Mouse (Mus musculus) liver, embryonic 11.5 days (tissue): ENCODE data around the gene Inpp5a. TPM values are rescaled to one million over a fixed set of nuclear protein-coding genes. Genes with fewer than 3 reads are reported as not detected.

Experiments
- ATAC-seq: fragments of 200-750 bp; cut with Nextera tagmentation; replicated peaks from 2 replicates; pipeline ENCODE4 v1.8.0; 2017; ENCODE audit warnings: moderate number of reproducible peaks, mild to moderate bottlenecking, moderate TSS enrichment, moderate library complexity; ENCODE audit not compliant: low FRiP score
- DNase-seq: peaks from one replicate; pipeline ENCODE4 v3.0.0-alpha.2; 2017; ENCODE audit warnings: low spot score
- H3K27ac ChIP-seq: fragments of 300-500 bp; sonication (generic); 2 replicates; pipeline ENCODE4 v1.5.1; 2014; ENCODE audit warnings: mild to moderate bottlenecking, low read depth, low read length, control low read depth
- H3K27me3 ChIP-seq: fragments of 300-500 bp; sonication (generic); replicated peaks from 2 replicates; pipeline ENCODE4 v1.6.1; 2014; ENCODE audit warnings: low read length, mixed read lengths; ENCODE audit not compliant: control insufficient read depth, insufficient read depth
- H3K36me3 ChIP-seq: fragments of 300-500 bp; sonication (generic); 2 replicates; pipeline ENCODE4 v1.6.1; 2014; ENCODE audit warnings: mild to moderate bottlenecking, low read length, moderate library complexity, mixed read lengths; ENCODE audit not compliant: control insufficient read depth, insufficient read depth
- H3K4me1 ChIP-seq: fragments of 300-500 bp; sonication (generic); replicated peaks from 2 replicates; pipeline ENCODE4 v1.6.1; 2014; ENCODE audit warnings: low read length, mixed read lengths; ENCODE audit not compliant: control insufficient read depth, insufficient read depth
- H3K4me2 ChIP-seq: fragments of 300-500 bp; sonication (generic); 2 replicates; pipeline ENCODE4 v1.6.1; 2014; ENCODE audit warnings: mild to moderate bottlenecking, control low read depth, moderate library complexity
- H3K4me3 ChIP-seq: fragments of 300-500 bp; sonication (generic); 2 replicates; pipeline ENCODE4 v1.5.1; 2014; ENCODE audit warnings: low read depth, low read length, control low read depth
- H3K9ac ChIP-seq: fragments of 300-500 bp; sonication (generic); 2 replicates; pipeline ENCODE4 v1.6.1; 2014; ENCODE audit warnings: low read depth, low read length, control low read depth
- H3K9me3 ChIP-seq: fragments of 300-500 bp; sonication (generic); 2 replicates; pipeline ENCODE4 v1.6.1; 2016; ENCODE audit warnings: low read length, inconsistent platforms, mixed read lengths; ENCODE audit not compliant: control insufficient read depth
- WGBS: fragments of 180-500 bp; shearing (Covaris S2); extraction: QIAGEN DNeasy Blood & Tissue Kit; methylation state at CpG from one replicate; pipeline ENCODE4 v1.1.7; 2014; 5-methylcytosine and 5-hydroxymethylcytosine counted together
- polyA plus RNA-seq: library from polyadenylated mRNA; unstranded; fragments of >200 nt; fragmentation: Nextera tagmentation; extraction: Ambion mirVana; gene quantifications from 2 replicates; pipeline ENCODE4 v1.2.1, GENCODE M21; 2014

Gene Inpp5a
- 11.8 and 14.3 TPM in 2 replicates for polyA plus RNA-seq

- Histone ChIP-seq H3K9ac (peak within 1 kb of the TSS; percentile 88), H3K9me3 (no peaks in the 10 kb centered on the region), H3K4me3 (peak within 1 kb of the TSS; percentile 82), H3K4me1 (peaks cover 13% of the 10 kb centered on the region), H3K27me3 (no peaks in the 10 kb centered on the region), H3K36me3 (no peaks in the 10 kb centered on the region), H3K27ac (peak within 1 kb of the TSS; percentile 46), H3K4me2 (peak within 1 kb of the TSS; percentile 91)
- WGBS = under 1% methylated on average over 47 of the region's 47 CpGs
- peak; percentile 98 for ATAC-seq
- peak; percentile 99 for DNase-seq
These were observed at the start of gene Inpp5a for GRCm38 (mm10) chr7:139388670-139389212. Gene Inpp5a, plus strand, starts transcription at chr7:139389109.

GRCm38 (mm10) chr7:139339184-139339583 lies 49.7 kb upstream of the Inpp5a start:
- Histone ChIP-seq H3K4me2 (no peak overlapping the region), H3K9me3 (no peaks in the 10 kb centered on the region), H3K4me3 (no peak overlapping the region), H3K27ac (no peak overlapping the region), H3K9ac (no peak overlapping the region), H3K27me3 (no peaks in the 10 kb centered on the region), H3K36me3 (no peaks in the 10 kb centered on the region), H3K4me1 (no peaks in the 10 kb centered on the region)
- WGBS = 75% methylated on average over 3 of the region's 3 CpGs
- DNase-seq (no peak), ATAC-seq (no peak)

- H3K27ac ChIP-seq = no peak overlapping the region
- no peak overlapping the region for H3K9ac ChIP-seq
- H3K4me3 ChIP-seq = no peak overlapping the region
- DNase-seq (no peak), ATAC-seq (no peak)
- no peaks in the 10 kb centered on the region for H3K27me3 ChIP-seq
- 88% methylated on average over 4 of the region's 4 CpGs for WGBS
- no peaks in the 10 kb centered on the region for H3K4me1 ChIP-seq
- no peaks in the 10 kb centered on the region for H3K36me3 ChIP-seq
- no peak overlapping the region for H3K4me2 ChIP-seq
- no peaks in the 10 kb centered on the region for H3K9me3 ChIP-seq
These were observed 47.8 kb upstream of the Inpp5a start for GRCm38 (mm10) chr7:139341020-139341660.

GRCm38 (mm10) chr7:139342809-139343208 lies 46.1 kb upstream of the Inpp5a start:
- Histone ChIP-seq H3K9me3 (no peaks in the 10 kb centered on the region), H3K27ac (no peak overlapping the region), H3K36me3 (no peaks in the 10 kb centered on the region), H3K9ac (no peak overlapping the region), H3K27me3 (no peaks in the 10 kb centered on the region), H3K4me2 (no peak overlapping the region), H3K4me3 (no peak overlapping the region), H3K4me1 (no peaks in the 10 kb centered on the region)
- WGBS = 72% methylated on average over 5 of the region's 5 CpGs
- DNase-seq (no peak), ATAC-seq (no peak)

GRCm38 (mm10) chr7:139347051-139347450 lies 41.9 kb upstream of the Inpp5a start:
- no peak for DNase-seq
- Histone ChIP-seq H3K9me3 (no peaks in the 10 kb centered on the region), H3K27ac (no peak overlapping the region), H3K36me3 (no peaks in the 10 kb centered on the region), H3K9ac (no peak overlapping the region), H3K4me2 (no peak overlapping the region), H3K27me3 (no peaks in the 10 kb centered on the region), H3K4me3 (no peak overlapping the region), H3K4me1 (no peaks in the 10 kb centered on the region)
- 59% methylated on average over 7 of the region's 7 CpGs for WGBS
- ATAC-seq = no peak; the same call in 1 of the 2 replicates

- H3K9ac ChIP-seq = no peak overlapping the region
- no peaks in the 10 kb centered on the region for H3K36me3 ChIP-seq
- no peak overlapping the region for H3K4me3 ChIP-seq
- no peaks in the 10 kb centered on the region for H3K4me1 ChIP-seq
- no peaks in the 10 kb centered on the region for H3K27me3 ChIP-seq
- H3K4me2 ChIP-seq = no peak overlapping the region
- no peak for ATAC-seq
- no peak for DNase-seq
- H3K9me3 ChIP-seq = no peaks in the 10 kb centered on the region
- WGBS = 51% methylated on average over 3 of the region's 3 CpGs
- H3K27ac ChIP-seq = no peak overlapping the region
These were observed 38.3 kb upstream of the Inpp5a start for GRCm38 (mm10) chr7:139350606-139351005.

- Histone ChIP-seq H3K9ac (no peak overlapping the region), H3K4me1 (no peaks in the 10 kb centered on the region), H3K9me3 (no peaks in the 10 kb centered on the region), H3K27me3 (no peaks in the 10 kb centered on the region), H3K4me2 (no peak overlapping the region), H3K4me3 (no peak overlapping the region), H3K27ac (no peak overlapping the region), H3K36me3 (no peaks in the 10 kb centered on the region)
- DNase-seq = no peak
- WGBS = 73% methylated on average over 4 of the region's 4 CpGs
- ATAC-seq = no peak
These were observed 34.4 kb upstream of the Inpp5a start for GRCm38 (mm10) chr7:139354370-139355139.

- Histone ChIP-seq H3K27me3 (no peaks in the 10 kb centered on the region), H3K27ac (no peak overlapping the region), H3K9ac (no peak overlapping the region), H3K4me1 (0 out of 2 replicates have a peak, but pooled peaks cover 5% of the 10 kb centered on the region), H3K4me3 (no peak overlapping the region), H3K4me2 (no peak overlapping the region), H3K36me3 (no peaks in the 10 kb centered on the region), H3K9me3 (no peaks in the 10 kb centered on the region)
- no peak for DNase-seq
- WGBS = 62% methylated on average over 2 of the region's 2 CpGs
- ATAC-seq = no peak
These were observed 31.9 kb upstream of the Inpp5a start for GRCm38 (mm10) chr7:139357043-139357442.
